Comparison of ENCODE assay signal across 7 mouse cellular contexts in genomic region chr10:127350594-127351284, GRCm38 (mm10). TPM values are rescaled to one million over a fixed set of nuclear protein-coding genes. Genes with fewer than 3 reads are reported as not detected.
A peak's percentile ranks its signal among the peaks of the same experiment; 100 is the strongest.
DNase-seq lines count a peak whose midpoint lies in the region; ATAC-seq lines count a peak whose summit lies in the region.

No protein-coding gene starts in this region.

- peak; percentile 80 for ATAC-seq in forebrain, embryonic 11.5 days (replicated peaks; ENCODE audit: low FRiP score)
- peak; percentile 64 for ATAC-seq in hindbrain, embryonic 12.5 days (ENCODE audit: low FRiP score)

- H3K4me2 ChIP-seq in forebrain, embryonic 11.5 days (ENCODE audit: low read depth, low read length, severe bottlenecking): peak overlapping the region; percentile 46; the same call in 1 of the 2 replicates
- peak overlapping the region; percentile 46 for H3K4me2 ChIP-seq in hindbrain, embryonic 12.5 days (replicated peaks)

- peak overlapping the region; percentile 18 for H3K4me3 ChIP-seq in forebrain, embryonic 11.5 days (ENCODE audit: low read depth, low read length)
- H3K4me3 ChIP-seq in hindbrain, embryonic 12.5 days: peak overlapping the region; percentile 9; the same call in 1 of the 2 replicates

- H3K9me3 ChIP-seq in forebrain, embryonic 11.5 days (ENCODE audit: control insufficient read depth, low read length): no peaks in the 10 kb centered on the region
- no peaks in the 10 kb centered on the region for H3K9me3 ChIP-seq in hindbrain, embryonic 12.5 days (replicated peaks)

- no peaks in the 10 kb centered on the region for H3K36me3 ChIP-seq in forebrain, embryonic 11.5 days (ENCODE audit: control insufficient read depth, insufficient read depth, low read length)
- no peaks in the 10 kb centered on the region for H3K36me3 ChIP-seq in hindbrain, embryonic 12.5 days

- peaks cover 2% of the 10 kb centered on the region; the same call in 1 of the 2 replicates for H3K4me1 ChIP-seq in forebrain, embryonic 11.5 days (replicated peaks; ENCODE audit: control insufficient read depth, insufficient read depth, low read length)
- peaks cover 5% of the 10 kb centered on the region; the same call in 1 of the 2 replicates for H3K4me1 ChIP-seq in hindbrain, embryonic 12.5 days

- H3K27me3 ChIP-seq in forebrain, embryonic 11.5 days (ENCODE audit: control insufficient read depth, insufficient read depth, low read length): no peaks in the 10 kb centered on the region
- H3K27me3 ChIP-seq in hindbrain, embryonic 12.5 days: peaks cover 8% of the 10 kb centered on the region; the same call in 1 of the 2 replicates

- WGBS in forebrain, embryonic 11.5 days: 16% methylated on average over 24 of the region's 24 CpGs
- 15% methylated on average over 24 of the region's 24 CpGs for WGBS in hindbrain, embryonic 12.5 days

- peak; percentile 56 for DNase-seq in MEL-GATA-1-ER (ENCODE audit: extremely low read depth, low read depth)
- DNase-seq in c-Kit-positive CD71-positive TER-119-negative erythroid progenitor cells, embryonic 14.5 days (ENCODE audit: low read depth): peak; percentile 40
- DNase-seq in forebrain, embryonic 11.5 days (ENCODE audit: low spot score): peak; percentile 88
- DNase-seq in left cerebral cortex, adult 18-20 months (ENCODE audit: low spot score in 2 of 2): peak; percentile 79 to 82
- DNase-seq in lung, postnatal 4 days: peak; percentile 66 to 79
- DNase-seq in right cerebral cortex, adult 2 months (ENCODE audit: low spot score in 2 of 2): peak; percentile 73 to 78

- H3K27ac ChIP-seq in forebrain, embryonic 11.5 days (ENCODE audit: low read depth, low read length): no peak overlapping the region
- no peak overlapping the region for H3K27ac ChIP-seq in hindbrain, embryonic 12.5 days

- H3K9ac ChIP-seq in forebrain, embryonic 11.5 days (ENCODE audit: low read length): peak overlapping the region; percentile 41
- 0 out of 2 replicates have a peak overlapping the region, but pooled peaks have one; percentile 33 for H3K9ac ChIP-seq in hindbrain, embryonic 12.5 days

RNA-seq across cellular contexts. Expression of gene Inhbe, which starts 3.5 kb away (rescaled TPM):
- 0.05 and 0.07 TPM in 2 replicates for polyA plus RNA-seq in forebrain, embryonic 11.5 days (2014; fragmentation: Nextera tagmentation; extraction: Ambion mirVana)
- polyA plus RNA-seq in hindbrain, embryonic 12.5 days (2016; fragmentation: Nextera tagmentation; extraction: Ambion mirVana): 0.08 TPM in 1 of 2 replicates, not detected in the other
- under 1 TPM; 0.07 to 0.14 TPM for total RNA-seq in left cerebral cortex, adult 18-20 months (2021)

RNA-seq across cellular contexts. Expression of gene Gli1, which starts 9.0 kb away (rescaled TPM):
- polyA plus RNA-seq in forebrain, embryonic 11.5 days (2014; fragmentation: Nextera tagmentation; extraction: Ambion mirVana): 6.1 and 6.5 TPM in 2 replicates
- 3.7 and 4.8 TPM in 2 replicates for polyA plus RNA-seq in hindbrain, embryonic 12.5 days (2016; fragmentation: Nextera tagmentation; extraction: Ambion mirVana)
- total RNA-seq in left cerebral cortex, adult 18-20 months (2021): 1 to 10 TPM; 3.0 to 4.4 TPM

RNA-seq across cellular contexts. Expression of gene Inhbc, which starts 19.5 kb away (rescaled TPM):
- polyA plus RNA-seq in forebrain, embryonic 11.5 days (2014; fragmentation: Nextera tagmentation; extraction: Ambion mirVana): not detected in 2 replicates
- not detected in 2 replicates for polyA plus RNA-seq in hindbrain, embryonic 12.5 days (2016; fragmentation: Nextera tagmentation; extraction: Ambion mirVana)
- not detected for total RNA-seq in left cerebral cortex, adult 18-20 months (2021)

RNA-seq across cellular contexts. Expression of gene Arhgap9, which starts 29.0 kb away (rescaled TPM):
- 0.88 and 1.7 TPM in 2 replicates for polyA plus RNA-seq in forebrain, embryonic 11.5 days (2014; fragmentation: Nextera tagmentation; extraction: Ambion mirVana)
- 2.0 and 2.2 TPM in 2 replicates for polyA plus RNA-seq in hindbrain, embryonic 12.5 days (2016; fragmentation: Nextera tagmentation; extraction: Ambion mirVana)
- total RNA-seq in left cerebral cortex, adult 18-20 months (2021): 1 to 10 TPM; 1.1 TPM

RNA-seq across cellular contexts. Expression of gene R3hdm2, which starts 29.4 kb away (rescaled TPM):
- polyA plus RNA-seq in forebrain, embryonic 11.5 days (2014; fragmentation: Nextera tagmentation; extraction: Ambion mirVana): 34.7 and 44.6 TPM in 2 replicates
- 39.1 and 41.4 TPM in 2 replicates for polyA plus RNA-seq in hindbrain, embryonic 12.5 days (2016; fragmentation: Nextera tagmentation; extraction: Ambion mirVana)
- total RNA-seq in left cerebral cortex, adult 18-20 months (2021): 100 to 1,000 TPM; 317 to 326 TPM
